Mouse (Mus musculus): Measurements from ENCODE around the gene Tle6.

Gene Tle6

DNA sequence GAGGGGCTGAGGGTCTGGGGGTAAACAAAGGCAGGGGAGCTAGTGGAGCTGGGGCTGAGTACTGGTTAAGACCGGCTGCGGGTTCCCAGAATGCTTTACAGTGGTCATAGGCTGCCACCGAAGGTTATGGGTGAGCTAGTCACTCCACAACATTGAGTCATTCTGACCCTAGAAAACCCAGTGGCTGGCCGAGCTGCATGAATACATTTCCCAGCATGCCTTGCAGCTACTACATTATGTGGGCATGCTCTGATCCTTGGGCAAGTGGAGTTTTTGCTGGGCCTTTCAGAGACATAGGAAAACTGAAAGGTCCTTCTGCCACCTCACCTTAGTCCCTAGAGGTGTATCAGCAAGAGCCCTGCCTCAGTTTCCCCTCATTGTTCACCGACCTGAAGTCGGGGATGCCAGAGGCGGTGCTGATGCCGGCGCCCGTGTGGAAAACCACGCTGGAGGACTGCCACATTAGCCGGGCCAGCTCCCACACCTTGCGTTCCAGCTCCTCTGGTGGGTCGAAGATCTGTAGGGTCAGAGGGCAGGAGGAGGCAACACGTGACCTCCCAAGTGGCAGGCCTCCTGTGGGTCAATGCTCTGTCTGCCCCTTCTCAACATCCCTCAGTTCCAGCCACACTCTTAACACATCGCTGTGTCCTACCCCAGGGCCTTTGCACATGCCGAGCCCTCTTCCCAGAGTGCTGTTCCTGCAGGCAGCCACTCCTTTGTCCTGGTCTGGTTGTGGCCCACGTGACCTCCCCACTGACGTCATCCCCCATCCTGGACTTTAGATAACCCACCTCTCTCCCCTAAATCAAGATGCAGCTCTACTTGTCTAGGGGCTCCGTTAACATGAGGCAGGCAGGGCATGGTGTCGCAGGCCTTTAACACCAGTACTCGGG is 25.5 kb upstream of the Tle6 start:
- in situ Hi-C loops (cut with MboI, MseI): loop anchor here (25.0 kb wide), 1 partner anchor 1711 kb away; the partner anchor contains the start of gene Slc41a2

DNA sequence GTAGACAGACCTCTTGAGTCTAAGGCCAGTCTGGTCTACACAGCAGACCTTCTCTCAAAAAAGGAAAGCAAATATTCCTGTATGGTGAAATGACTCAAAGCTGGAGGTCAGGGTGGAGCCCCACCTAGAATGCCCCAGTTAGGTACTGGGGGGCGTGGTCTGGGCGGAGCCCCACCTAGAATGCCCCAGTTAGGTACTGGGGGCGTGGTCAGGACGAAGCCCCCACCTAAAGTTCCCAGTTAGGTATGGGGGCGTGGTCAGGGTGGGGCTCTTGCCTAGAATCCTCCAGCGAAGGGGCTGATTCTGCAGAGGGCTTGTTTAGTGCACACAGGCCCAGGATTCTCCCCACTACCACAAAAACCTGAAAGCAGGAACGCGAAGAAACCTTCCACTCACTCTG is 22.6 kb upstream of the Tle6 start:
- in situ Hi-C loops (cut with MboI, MseI): no loop called here

DNA sequence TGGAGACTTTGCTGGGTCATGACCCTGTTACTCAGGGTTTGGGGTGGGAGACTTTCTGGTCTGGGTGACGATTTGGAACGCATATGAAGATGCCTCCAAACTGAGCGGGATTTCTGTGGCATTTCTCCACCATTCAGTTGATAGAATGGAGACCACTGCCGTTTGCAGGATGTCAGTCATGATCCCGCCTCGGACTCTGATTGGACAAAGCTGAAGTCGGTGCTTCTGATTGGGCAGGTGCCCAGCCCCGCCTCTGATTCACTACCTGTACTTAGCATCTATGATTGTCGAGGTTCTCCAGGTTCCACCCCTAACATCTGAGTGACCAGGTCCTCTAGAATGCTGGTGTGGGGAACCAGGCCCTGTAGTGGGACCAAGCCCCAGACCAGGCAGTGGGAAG is 19.9 kb upstream of the Tle6 start:
- in situ Hi-C loops (cut with MboI, MseI): no loop called here

DNA sequence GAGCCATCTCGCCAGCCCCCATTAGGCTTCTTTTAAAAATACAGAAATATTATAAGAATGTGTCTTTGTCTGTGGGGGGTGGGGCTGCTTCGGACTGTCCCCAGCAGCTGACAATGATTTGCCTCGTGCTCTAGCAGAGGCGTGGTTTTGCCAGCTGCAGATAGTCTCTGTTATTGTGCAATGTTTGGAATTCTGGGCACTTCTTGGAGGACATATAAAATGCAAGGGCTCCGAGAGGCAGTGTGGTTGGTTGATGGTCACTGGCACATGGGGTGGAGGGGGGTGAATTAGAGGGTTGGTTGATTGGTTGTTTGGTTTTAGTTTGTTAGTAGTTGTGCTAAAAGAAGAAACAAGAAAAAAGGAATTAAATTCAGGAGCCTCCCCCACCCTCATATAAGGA is 19.1 kb upstream of the Tle6 start:
- in situ Hi-C loops (cut with MboI, MseI): no loop called here

DNA sequence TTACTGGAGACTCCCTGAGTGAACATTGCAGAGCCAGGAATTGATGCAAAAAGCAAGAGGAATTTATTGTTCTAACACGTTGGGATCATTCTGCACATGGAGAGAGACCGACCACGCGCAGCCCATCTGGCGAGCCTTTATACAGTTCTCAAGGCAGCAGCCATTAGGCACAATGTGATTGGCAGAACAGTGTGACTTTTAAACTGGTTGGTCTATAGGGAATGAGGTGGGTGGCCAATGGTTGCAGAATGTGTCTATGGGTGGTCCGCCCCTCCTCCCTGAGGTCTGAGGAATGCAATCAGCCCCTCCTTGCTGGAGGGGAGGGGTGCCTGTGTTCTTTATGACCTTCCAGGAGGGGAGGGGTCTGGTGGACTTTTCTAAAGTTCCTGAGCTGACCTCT is 14.6 kb upstream of the Tle6 start:
- in situ Hi-C loops (cut with MboI, MseI): no loop called here

DNA sequence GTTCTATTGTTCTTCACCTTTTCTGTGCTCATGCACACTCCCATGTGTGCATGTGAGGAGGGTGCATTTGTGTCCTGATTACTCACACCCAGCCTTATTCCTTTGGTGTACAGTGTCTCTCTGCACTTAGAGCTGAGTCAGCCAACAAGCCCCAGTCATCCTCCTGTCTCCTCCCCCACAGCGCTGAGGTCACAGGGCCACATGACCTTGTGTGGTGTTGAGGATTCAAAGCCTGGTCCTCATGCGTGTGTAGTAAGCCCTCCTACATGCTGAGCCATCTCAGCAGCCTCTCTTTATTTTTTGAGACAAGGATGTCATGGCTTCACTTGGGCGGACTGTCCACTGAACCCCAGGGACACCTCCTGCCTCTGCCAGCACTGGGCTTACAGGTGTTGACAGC is 11.9 kb upstream of the Tle6 start:
- in situ Hi-C loops (cut with MboI, MseI): no loop called here

DNA sequence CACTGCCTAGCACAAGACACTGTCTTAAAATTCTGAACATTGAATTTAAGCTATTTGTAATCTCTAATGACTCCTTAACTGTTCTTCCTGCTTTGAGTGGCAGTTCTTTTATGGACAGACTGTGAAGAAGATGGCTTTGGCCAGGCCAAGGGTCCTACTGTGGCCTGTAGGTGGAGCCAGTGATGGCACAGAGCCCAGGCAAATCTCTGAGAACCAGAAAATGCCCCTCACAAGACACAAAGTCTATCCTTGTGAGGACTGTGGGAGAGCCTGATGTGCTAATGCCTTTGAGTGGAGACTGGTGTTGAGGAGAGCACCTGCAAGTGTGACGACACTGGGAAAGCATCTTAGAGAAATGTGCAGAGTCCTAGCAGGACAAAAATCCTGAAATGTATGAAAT is 7.4 kb upstream of the Tle6 start:
- in situ Hi-C loops (cut with MboI, MseI): no loop called here

DNA sequence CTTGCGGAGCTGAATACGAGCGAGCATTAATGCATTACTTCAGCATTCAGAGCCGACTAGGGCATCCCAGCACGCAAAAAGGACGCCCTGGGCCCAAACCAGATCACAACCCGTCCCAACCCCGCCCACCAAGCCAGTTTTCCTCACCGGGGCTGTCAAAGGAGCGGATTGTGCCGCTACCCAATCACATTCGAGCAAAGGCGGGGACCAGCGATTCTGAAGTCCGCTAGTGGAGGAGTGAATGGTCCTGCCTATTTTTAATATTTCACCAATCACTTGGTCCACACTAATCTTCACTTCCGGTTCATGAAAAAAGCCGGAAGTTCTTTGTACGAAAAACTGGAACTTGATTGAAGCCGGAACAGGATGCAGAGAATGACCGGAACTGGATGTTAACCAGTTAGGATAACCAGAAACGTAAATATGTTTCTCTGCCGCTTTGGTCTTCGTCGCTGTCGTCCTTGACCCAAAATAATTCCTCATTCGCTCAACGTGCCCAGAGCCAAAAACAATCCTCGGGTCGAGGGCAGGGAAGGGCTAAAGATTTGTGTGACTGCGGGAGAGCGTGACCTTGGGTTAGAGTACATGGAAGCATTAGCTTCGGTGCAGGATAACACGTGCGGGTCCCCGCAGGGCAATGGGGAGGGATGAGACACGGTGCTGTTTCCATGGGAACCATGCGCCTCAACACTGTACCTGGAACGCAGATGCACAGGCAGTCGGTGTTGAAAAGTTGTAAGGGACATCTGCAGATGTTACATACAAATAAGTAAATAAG is 5.3 kb upstream of the Tle6 start, which contains the start of gene BC025920:
TSS of gene BC025920 (plus strand) at position 297 of the 778 bp plus-strand sequence.
- in situ Hi-C loops (cut with MboI, MseI): no loop called here

DNA sequence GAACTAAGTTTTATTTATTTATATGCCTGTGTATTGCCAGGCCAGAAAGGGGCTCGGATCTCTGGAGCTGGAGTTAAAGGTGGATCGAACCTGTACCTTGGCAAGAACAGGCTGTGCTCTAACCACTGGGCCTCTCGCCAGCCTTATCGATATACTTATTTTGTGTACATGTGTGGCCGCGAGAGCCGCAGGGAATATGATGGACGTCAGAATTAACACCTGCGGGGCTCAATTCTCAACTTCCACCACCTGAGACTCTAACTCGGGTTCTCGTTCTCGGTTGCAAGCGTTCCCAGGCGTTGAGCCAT is 4.7 kb upstream of the Tle6 start:
- in situ Hi-C loops (cut with MboI, MseI): no loop called here

DNA sequence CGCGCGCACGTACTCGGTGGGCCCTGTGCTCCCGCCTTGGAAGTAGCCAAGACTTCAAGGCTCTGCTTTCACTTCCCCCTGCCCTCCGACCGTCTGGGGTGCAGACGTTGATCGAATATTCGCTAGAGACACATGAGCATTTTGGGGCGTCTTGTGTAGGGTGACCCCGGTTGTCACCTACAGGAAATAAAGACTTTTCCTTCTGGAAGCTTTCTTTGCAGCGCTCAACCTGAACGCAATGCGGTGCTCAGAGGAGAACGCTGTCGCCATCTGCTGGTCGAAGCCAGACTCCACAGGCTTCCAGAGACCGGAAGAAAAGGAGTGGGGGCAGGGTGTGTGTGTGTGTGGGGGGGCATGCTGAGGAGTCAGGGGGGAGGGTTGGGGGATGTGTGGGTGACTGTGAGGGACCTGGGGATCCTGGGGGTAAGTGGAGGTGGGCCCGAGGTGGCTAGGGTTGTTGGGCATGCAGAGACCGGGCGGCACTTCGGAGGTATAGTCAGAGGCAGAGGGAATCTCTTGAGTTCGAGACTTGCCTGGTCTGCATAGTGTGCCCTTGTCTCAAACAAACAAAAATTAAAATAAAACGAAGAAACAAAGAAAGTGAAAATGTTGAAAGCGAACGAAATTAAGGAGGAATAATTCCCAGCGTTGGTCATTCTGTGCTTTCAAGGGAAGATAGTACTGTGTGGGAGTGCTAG is 4.2 kb upstream of the Tle6 start:
- in situ Hi-C loops (cut with MboI, MseI): loop anchor here (5.0 kb wide), 1 partner anchor 38 kb away; no protein-coding TSS in a partner anchor

DNA sequence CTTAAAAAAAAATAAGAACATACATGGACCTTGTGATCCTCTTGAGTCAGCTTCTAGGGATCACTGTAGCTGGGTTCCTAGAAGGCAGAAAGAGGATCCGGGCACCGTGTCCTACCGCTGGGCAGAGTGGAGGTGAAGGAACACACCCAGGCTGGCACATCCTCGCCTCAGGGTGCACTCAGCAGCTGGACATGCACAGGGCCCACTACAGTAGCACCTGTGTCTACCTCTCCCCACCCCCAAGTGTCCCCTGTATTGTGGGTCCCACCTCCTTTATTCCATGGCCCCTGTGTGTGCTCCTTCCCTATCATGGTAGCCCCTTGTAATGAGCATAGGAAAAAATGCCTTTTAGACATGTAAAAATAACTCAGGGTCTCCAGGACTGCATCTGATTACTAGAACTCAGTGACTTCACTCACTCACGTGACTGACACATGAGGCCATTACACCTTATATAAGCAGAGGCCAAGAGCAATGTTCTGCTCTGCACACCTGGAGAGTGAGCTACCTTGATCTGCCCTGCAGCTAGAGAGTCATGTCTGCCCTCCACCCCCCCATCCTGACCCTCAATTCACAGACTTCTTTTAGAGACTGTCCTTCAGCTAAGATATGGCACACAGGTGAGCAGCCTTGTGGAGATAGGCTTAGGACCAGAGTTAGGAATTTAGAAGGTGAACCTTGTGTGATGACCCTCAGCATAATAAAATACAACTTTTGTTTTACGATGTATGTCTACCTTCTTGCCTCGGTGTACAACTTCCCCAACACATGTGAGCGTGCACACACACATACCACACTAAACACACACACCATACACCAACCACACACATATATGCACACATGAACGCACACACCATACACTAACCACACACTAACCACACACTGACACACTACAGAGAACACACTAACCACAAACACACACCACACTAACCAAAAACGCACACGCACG is 3.4 kb upstream of the Tle6 start:
- in situ Hi-C loops (cut with MboI, MseI): loop anchor here (5.0 kb wide), 1 partner anchor 37 kb away; no protein-coding TSS in a partner anchor

DNA sequence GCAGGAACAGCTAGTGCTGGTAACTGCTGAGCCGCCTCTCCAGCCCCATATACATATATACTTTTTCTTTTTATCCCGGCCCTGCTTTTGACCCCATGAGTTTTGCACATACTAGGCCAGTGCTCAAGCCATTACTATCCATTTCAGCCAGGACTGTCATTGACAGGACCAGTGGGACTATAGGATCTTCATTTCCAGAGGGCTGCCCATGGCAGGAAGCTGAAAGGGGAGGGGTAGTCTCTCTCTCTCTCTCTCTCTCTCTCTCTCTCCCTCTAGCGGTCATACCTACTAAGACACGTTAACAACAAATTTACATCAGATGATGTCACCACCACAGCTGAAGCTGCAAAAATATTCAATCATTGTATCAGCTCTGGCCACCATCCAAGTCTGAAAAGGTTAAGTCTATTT is 1.9 kb upstream of the Tle6 start:
- in situ Hi-C loops (cut with MboI, MseI): loop anchor here (5.0 kb wide), 1 partner anchor 35 kb away; no protein-coding TSS in a partner anchor

DNA sequence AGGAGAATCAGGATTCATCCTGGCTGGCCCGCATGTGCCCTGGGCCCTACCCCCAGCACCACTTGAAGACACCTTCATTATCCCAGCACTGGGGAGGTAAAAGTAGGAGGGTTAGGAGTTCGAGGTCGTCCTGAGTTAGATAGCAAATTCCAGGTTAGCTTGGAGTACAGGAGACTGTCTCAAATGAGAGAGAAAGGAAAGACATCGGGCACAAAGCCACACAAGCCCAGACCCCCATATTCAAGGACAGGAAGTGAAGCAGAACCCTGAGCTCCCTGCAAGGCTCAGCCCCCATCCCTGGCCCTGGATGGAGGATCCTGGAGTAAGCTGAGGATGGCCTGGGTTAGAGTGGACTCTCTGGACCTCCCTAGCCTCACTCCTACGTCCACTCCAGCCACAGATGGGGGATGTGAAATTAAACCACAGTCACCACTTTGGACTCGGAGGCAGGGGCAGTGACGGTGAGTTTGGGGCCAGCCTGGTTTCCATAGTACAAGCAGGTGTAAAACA is 578 bp upstream of the Tle6 start:
- in situ Hi-C loops (cut with MboI, MseI): loop anchor here (5.0 kb wide), 1 partner anchor 34 kb away; no protein-coding TSS in a partner anchor

DNA sequence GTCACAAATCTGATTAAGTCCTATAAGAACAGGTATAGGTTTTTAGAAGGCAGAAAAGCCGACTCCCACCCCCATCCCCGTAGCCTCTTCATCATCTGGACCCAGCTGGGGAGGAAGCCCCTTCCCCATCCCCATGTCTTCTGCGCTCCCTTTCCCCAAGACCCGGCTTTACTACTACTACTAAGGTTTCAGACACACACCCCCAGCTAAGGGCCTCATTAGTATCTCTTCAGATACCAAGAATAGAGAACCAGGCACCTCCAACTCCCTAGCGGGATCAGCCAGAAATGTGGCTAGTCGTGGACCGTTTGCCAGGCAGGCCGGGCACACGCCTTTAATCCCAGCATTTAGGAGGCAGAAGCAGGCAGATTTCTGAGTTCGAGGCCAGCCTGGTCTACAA is 777 bp downstream of the Tle6 start:
- in situ Hi-C loops (cut with MboI, MseI): loop anchor here (5.0 kb wide), 1 partner anchor 33 kb away; no protein-coding TSS in a partner anchor

DNA sequence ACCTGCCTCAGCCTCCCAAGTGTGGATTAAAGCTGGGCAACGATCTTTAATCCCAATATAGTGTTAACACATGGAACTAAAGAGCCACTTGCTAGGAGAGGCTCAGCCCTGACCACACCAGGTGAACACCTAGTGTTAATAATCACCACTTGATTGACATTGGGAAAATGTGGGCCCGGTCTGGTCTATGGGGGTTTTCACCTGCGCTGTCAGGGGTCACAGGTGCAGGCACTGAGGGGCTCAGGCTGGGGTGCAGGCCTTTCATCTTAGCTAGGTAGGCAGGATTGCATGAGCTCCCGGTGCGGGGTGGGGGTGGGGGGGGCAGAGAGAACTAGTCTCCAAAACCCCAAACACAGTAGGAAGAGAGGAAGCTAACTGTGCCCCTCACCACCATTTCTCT is 1.2 kb downstream of the Tle6 start:
- in situ Hi-C loops (cut with MboI, MseI): loop anchor here (5.0 kb wide), 1 partner anchor 32 kb away; no protein-coding TSS in a partner anchor

DNA sequence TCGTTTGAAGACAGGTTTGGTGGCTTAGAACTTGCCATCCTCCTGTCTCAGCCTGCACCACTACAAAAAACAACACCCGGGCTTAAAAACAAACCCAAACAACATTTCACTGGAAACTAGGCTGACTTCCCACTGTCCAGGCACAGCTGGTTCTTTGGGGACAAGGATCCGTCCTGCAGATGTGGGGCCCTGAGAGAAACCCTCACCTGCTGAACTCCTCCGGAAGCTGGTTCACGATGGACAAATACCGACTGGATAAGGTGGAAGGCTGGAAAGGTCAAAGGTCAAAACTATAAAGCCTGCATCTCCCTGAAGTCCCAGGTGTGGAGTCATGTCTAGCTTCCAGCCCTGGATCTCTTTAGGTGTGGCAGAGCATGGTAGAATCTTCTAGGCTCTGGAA is 2.0 kb downstream of the Tle6 start:
- in situ Hi-C loops (cut with MboI, MseI): no loop called here

DNA sequence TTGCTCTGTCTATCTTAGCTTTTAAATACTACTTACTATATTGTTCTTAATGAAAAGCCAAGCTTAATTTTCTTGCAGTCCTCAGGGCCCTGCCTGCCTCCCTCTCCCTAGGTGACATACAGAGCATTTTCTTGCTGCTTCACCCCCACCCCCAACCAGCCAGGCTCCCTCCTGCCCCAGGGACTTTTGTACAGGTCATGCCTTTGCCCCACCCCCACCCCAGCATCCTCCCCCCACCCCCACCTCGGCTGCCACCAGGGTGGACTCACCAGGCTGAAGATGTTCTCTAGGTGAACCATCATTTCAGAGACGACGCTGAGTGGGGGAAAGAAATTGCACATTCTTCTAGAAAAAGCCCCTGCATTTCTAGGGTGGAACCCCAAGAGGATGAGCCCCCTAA is 2.5 kb downstream of the Tle6 start:
- in situ Hi-C loops (cut with MboI, MseI): no loop called here

DNA sequence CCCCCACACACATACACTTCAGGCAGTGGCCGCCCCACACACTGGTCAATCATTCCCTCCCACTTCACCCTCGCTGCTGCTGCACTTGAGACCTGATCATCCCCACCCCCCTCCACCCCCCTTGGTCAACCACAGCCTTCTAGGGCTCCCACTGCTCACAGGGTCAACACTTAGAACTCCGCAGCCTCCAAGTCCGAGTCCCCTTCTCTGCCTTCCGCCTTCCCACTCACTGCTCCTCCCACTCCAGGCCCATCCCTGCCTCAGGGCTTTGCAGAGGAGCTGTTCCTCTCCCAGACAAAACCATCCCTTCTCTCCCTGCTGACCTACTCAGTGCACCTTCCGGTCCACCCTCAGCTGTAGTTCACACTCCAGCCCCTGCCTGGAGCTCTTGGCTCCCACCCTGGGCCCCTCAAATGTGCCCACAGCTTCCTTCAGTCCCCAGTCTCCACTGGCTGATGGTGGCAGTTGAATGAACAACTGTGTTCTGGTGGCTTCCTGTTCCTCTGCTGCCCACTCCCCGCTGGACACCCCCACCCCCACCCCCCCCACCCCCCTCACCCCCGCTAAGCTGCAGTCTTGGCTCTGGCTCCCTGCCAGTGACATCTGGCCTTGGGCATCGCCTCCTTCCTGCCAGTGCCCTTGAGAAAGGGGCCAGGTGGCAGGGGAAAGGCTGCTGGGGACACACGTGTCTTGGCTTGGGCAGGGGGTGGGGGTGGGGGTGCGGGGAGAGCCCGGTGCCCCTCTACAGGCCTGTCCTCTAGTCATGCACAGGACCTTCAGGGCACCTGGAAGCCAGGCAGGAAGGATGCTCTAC is 3.5 kb downstream of the Tle6 start:
- in situ Hi-C loops (cut with MboI, MseI): no loop called here

DNA sequence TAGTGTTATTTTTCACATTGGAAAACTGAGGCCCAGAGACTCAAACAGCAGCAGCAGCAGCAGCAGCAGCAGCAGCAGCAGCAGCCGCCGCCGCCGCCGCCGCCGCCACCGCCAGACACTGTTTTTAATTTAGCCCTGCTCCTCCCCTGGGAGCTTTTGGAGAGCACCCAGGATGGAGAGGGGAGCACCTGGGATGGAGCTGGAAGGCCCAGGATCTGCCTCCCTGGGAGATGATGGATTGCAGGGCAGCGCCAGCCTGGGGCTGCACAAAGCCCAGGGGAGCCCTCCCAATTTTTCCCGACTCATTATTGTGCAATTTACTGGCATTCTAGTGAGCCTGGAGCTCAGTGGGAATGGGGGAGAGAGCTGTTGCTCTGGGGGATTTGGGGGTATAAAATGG is 4.3 kb downstream of the Tle6 start:
- in situ Hi-C loops (cut with MboI, MseI): no loop called here

DNA sequence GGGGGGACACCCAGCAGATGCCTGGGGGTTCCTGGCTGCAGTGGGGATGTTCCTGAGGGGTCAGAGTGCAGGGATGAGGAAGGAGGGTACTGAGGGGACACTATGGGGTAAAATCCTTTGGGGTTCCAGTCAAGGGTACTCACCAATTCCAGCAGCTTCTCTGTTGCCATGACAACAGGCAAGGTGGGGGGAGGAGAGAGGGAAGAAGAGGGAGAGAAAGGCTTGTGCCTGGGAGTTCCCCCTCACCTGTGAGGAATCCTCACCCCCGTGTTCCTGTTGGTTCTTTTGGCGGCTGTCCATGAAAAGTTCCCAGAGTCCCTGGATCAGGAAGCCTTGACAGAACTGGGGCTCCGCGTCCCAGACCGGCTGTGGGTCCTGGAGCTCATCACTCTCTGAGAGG is 5.3 kb downstream of the Tle6 start:
- in situ Hi-C loops (cut with MboI, MseI): no loop called here
